Mouse (Mus musculus): ENCODE data around the gene Pygo2. TPM values are rescaled to one million over a fixed set of nuclear protein-coding genes. Genes with fewer than 3 reads are reported as not detected.

The Pygo2 gene
- total RNA-seq, 2 experiments from 2014 or later, result 10.8 to 13.6 TPM

DNA sequence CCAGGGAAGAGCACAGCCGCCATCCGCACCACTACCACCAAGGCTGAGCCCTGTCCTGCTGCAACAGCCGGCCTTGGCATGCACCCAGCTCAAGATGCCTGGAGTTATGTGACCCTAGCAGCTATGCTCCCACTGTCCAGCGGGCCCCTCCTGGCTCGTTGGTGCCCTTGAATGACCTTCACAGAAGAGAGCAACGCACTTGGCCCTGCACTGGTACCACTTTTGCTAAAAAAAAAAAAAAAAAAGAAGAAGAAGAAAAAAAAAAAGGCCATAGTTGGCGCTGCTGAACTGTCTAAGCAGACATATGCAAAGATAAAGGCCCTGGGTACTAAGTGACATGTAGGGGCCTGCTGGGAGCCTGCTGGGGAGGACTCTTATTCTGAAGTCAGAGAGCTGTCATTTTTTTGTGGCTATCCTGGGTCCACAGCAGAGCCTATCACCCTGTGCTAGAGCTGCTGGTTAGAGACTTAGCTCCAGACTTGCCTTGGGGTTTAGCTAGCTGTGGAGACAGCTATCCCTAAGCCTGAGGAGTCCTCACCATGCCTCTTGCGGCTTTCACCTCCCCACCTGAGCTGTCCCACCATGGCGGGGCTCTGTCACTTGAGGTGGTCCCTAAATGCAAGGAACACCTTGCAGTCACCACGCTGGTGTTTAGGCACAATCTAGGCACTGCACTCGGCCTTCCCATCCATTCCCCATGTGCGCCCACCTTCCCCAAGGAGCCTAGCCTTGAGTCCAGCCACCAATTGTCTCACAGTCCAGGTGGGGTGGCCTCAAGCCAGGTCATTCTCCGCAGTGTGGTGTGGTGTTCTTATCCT is 18.9 kb downstream of the Pygo2 start:
- intact Hi-C loops (cut with DNase I; ENCODE audit: low total_unique reads), result loop anchor here (5.0 kb wide), 1 partner anchor 33 kb away; no protein-coding TSS in a partner anchor

DNA sequence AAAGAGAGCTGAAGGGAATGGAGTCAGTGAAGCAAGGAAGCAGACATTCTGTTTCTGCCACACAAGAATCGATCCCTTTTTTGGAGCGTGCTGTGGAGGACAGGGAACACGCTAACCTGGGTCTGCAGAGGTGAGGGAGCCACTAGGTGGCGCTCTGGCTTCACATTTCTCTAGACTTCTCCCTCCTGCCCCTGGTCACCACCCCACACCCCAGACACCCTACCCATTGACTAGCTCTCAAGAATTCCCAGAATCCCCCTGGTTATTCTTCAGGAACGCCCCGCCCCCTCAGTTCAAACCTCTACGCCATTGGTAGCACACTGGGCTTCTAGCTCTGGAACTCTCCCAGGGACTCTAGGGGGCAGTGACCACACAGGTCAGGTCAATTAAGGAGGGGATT is 19.5 kb downstream of the Pygo2 start:
- peak; percentile 74 for DNase-seq
- intact Hi-C loops (cut with DNase I; ENCODE audit: low total_unique reads), result loop anchor here (5.0 kb wide), 1 partner anchor 33 kb away; no protein-coding TSS in a partner anchor

More for the DNA sequence above, 18.9 kb downstream of the Pygo2 start:
- peak; percentile 79 for DNase-seq

DNA sequence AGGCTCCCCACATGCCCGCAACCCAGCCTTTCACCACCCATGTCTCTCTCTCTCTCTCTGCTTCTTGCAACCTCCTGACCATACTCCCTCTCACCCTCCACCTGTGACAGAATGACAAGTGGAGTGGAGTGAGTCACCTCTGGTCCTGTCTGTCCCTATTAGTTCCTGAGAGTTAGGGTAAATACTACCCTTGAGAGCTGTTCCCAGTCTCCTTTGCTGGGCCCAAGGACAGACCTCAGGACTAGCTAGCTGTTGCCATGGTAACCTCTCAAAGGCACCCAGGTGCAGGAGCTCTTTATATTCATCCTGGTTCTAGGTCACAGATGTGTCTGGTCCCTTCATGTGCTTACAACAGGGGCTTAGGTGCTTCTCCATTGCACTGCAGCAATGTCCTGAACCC is 21.9 kb downstream of the Pygo2 start:
- no peak for DNase-seq
- intact Hi-C loops (cut with DNase I; ENCODE audit: low total_unique reads), result no loop called here

DNA sequence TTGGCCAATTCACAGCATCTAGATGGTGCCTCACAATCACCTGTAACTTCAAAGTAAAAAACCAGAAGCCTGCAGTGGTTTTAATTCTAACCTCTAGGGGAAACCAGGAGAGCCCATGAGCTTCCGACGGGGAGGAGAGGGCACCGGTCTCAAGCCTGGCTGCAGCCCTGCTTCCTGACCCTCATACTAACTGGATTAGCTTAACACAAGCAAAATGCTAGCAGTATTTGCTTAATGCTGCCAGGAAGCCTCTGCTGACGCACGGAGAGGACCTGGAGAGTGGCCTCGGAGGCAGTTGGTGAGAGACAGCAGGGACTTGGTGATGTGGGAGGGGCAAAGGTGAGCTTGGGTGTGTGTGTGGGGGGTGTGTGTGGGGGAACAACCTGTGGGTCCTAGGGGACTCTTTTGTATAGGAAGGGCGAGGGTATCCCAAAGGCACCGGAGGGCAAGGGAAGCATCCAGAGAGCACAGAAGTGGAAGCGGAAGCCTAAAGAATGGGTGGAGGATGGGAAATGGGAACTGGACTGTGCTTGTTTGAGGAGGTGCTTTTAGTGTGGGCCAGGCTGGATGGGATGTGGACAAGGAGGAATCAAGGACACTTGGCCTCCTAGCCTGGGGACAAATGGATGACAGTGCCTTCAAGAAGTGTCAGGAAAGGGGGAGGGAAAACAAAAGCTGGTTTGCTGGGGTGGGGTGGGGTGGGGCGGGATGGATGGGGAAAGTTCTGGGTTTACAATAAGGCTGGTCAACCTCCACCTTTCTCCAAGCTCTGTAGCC is 24.6 kb downstream of the Pygo2 start, which contains the start of gene Pmvk:
Gene Pmvk, plus strand, starts transcription at position 141 of the 777 bp plus-strand sequence.
- intact Hi-C loops (cut with DNase I; ENCODE audit: low total_unique reads), result no loop called here
- no peak for DNase-seq

DNA sequence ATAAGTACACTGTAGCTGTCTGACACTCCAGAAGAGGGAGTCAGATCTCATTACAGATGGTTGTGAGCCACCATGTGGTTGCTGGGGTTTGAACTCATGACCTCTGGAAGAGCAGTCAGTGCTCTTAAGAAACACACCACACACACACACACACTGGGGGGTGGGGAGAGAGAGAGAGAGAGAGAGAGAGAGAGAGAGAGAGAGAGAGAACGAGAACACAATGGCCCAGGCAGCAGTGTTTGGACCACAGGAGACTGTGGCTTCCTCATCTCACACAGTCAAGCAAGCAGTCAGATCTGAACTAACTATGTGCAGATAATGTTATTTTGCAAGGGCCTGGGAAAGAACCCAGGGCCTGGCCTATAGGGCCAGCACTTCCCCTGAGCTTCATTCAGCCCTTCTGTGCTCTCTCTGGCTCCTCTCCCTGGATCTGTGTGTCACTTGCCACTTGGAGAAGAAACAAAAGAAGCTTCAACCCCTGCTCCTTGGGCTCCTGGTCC is 25.8 kb downstream of the Pygo2 start:
- intact Hi-C loops (cut with DNase I; ENCODE audit: low total_unique reads), result no loop called here
- no peak for DNase-seq

DNA sequence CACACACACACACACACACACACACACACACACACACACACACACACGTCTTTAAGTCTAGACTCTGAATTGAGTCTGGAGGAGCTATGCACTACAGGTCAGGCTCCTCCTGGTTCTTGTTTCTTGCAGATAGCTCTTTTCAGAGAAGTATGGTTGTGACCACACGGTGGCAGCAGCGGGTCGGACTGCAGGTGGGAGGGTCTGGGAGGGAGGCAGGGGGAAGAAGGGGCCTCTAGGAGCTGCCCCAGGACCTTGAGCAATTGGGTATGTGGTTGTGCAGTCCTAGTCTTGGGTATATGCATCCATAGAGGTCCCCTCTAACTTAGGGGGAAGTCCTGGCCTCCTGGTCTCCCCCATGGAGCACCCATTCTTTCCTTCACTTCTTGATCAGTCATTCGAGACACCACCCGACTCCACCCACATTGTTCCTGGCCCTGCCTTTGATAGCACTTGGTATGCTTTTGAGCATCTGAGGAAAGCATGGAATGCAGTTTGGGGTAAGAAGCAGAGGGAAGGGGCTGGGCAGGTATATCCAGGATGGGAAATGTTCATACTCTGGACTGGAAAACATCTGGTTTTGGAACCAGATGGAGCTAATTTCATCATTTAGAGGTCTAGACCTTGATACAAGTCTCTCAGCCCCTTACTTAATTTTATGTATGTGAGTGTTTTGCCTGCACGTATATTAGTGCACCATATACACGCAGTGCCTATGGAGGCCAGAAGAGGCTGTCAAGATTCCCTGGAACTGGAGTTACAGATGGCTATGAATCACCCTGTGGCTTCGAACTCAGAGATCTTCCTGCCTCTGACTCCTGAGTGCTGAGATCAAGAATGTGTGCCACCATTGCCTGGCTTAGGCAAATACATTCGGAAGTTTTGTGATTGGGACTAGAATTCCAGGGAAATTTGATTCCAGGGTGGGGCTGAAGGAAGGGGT is 27.0 kb downstream of the Pygo2 start:
- peak; percentile 69 for DNase-seq
- intact Hi-C loops (cut with DNase I; ENCODE audit: low total_unique reads), result no loop called here

DNA sequence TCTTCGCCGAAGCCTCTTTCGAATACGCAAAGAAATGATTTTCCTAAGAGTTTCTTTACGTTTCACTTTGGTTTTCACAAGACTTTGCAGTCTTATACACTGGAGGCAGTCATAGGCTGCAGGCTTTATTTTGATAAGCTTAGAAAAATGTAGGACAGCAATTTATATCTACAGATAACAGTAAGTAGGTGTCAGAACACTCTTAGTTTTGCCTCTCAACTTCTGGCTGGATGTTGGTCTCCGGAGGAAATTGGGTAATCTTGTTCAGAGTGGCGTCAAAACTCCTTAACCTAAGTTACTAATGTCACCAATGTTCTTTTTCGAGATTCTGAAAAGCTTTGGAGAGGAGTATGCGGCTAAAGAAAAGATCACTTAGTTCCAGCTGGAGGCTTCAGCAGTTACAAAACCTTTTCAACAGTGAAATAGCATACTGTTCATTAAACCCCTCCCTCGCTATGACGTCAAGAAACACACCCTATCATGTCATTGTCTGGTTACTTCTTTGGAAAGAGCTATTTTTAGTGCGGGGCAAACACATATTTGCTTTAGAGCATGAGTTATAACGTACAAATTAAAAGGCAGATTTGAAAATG is 28.5 kb downstream of the Pygo2 start:
- no peak for DNase-seq
- intact Hi-C loops (cut with DNase I; ENCODE audit: low total_unique reads), result no loop called here

DNA sequence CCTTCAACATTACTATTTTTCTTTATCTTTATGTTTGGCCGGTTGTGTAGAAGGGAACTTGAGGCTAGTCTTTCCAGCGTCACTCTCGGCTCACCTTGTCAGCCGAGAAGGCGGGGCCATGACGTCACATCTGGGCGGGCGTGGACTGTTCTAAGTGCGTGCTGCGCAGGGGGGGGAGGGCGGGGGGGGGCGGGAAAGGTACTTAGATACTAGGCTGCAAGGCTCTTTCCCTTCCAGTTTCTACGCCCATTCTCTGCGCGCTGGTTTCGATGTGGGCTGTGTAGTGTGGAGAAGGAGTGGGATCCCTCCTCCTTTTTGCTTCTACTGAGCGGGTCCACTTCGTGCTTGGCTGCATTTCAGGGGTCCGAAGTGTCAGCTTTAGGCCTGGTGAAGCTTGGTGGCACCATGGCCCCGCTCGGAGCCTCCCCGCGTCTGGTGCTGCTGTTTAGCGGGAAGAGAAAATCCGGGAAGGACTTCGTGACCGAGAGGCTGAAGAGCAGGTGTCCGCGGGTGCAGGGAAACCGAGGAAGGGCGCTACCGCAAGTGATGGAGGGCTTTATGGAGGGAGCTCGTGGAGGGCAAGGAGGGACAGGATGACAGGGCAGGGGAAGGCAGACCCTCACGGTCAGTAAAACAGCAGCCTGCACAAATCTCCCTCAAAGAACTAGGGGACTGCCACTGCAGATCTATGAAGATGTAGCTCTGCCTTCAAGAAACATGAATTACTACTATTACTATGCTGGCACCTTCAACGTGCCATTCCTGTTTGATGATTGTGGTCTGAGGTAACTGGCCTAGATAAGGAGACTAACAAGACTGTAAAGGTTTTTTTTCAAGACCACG is 29.2 kb downstream of the Pygo2 start:
- intact Hi-C loops (cut with DNase I; ENCODE audit: low total_unique reads), result no loop called here
- DNase-seq, result peak; percentile 91

DNA sequence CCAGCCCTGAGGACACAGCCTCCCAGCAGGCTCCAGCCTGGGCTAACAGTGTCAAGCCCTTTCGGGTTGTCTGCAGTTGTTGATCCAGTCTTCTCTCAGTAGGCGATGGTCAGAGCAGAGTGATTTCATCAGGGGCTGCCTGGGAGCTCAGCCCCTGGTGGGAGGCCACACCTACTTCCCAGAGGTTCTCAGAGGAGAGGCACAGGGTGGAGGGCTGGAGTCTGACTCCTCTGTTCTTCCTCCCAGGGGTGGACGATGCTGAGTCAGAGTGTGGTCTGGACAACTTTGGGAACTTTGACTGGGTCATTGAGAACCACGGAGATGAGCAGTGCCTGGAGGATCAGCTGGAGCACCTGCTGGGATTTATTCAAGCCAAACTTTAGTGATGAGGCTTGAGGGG is 38.3 kb downstream of the Pygo2 start:
- DNase-seq, result no peak
- intact Hi-C loops (cut with DNase I; ENCODE audit: low total_unique reads), result no loop called here

DNA sequence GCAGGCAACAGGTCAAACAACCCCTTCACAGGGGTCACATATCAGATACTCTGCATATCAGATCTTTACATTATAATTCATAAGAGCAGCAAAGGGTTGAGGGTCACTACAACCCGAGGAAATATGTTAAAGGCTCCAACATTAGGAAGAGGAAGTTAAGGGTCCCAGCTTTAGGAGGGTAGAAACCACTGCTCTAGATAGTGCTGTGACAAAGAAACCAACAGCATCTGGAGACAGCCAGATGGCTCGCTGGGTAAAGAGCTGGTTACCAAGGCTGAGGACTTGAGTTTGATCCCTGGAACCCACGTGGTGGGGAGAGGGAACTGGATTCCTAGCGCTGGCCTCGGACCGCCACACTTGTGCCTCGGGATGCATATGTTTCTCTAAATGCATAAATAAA is 42.3 kb downstream of the Pygo2 start:
- intact Hi-C loops (cut with DNase I; ENCODE audit: low total_unique reads), result no loop called here
- no peak for DNase-seq

DNA sequence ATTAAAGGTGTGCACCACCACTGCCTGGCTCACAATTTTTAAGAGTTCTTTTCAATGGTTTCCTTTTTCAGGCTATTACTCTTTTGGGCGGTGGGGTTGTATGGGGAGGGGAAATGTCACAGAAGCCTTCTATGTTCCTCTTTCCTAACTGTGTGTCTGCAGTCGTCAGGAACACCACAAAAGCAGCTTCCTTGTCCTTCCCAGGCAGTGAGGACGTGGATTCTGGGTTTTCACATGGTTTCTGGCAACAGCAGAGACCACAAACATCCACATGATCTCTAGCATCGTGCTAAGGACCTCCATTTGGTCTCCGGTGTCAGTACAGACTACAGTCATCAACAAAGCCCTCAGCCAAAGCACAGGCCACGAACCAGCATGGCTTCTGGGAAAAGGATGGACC is 43.8 kb downstream of the Pygo2 start:
- intact Hi-C loops (cut with DNase I; ENCODE audit: low total_unique reads), result no loop called here
- DNase-seq, result no peak

DNA sequence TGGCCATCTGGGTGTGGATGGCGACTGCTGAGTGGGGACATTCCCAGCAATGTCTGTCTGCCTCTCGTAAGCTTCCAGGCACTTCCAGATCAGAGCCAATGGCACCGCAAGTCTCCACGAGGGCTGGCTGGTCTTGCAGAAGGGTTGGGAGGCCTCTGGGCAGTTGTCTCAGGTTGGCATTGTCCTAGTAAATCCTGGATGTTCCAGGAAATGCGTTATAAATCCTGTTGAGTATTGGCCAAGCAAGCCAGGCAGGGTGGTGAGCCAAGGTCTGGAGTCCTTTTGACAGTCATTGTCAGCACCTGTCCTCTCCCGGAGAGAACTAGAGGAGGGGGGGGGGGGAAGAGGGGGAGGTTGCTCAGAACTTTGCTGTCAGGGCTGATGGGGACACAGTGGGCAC is 49.0 kb downstream of the Pygo2 start:
- DNase-seq, result no peak
- intact Hi-C loops (cut with DNase I; ENCODE audit: low total_unique reads), result no loop called here

DNA sequence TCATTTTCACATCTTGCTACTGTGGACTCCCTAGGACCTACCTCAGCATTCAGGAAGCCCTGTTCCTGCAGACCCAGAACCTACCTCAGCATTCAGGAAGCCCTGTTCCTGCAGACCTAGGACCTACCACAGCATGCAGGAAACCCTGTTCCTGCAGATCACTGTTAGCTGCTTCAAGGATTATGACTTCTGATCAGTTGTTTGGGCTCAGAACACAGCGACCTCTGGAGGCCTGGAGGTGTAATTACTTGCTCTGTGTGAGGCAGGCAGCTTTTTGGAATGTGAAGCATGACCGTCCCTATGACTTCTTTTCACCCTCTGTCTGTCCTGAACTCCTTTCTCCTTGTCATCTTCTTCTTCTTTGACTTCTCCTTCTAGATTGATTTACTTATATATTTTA is 51.5 kb downstream of the Pygo2 start:
- DNase-seq, result no peak
- intact Hi-C loops (cut with DNase I; ENCODE audit: low total_unique reads), result loop anchor here (5.0 to 10.0 kb wide), 4 partner anchors 34 to 167 kb away; partner anchors contain the start of gene Adam15

DNA sequence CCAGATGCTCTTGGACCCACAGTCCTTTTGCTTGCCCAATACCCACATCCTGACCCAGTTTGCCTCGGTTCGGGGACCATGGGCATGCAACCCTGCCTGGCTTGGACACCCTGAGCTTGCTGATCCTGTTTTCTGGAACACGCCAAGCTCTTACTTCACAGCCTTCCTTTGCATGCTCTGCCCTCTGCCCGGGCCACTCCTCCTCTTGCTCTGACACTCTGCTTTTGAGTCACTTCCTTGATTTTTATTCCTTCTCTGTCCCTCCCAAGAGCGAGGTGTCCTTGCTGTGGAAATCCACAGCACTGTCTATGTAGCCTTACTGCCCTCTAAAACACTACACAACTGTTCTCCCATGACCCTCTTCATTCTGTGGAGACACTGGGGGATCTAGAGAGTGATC is 52.2 kb downstream of the Pygo2 start:
- intact Hi-C loops (cut with DNase I; ENCODE audit: low total_unique reads), result loop anchor here (5.0 to 10.0 kb wide), 4 partner anchors 35 to 167 kb away; partner anchors contain the start of gene Adam15
- DNase-seq, result no peak

All from gastrocnemius, postnatal 14 days (tissue).